Mouse (Mus musculus) spleen, adult 2 months (tissue): ENCODE measurements around the gene Oxsr1. TPM values are rescaled to one million over a fixed set of nuclear protein-coding genes. Genes with fewer than 3 reads are reported as not detected.
"Not testable (repeated sequence)": the region's sequence is repeated elsewhere in the genome, so short reads cannot be mapped to it uniquely, and the experiment has no call there.

Experiments
- DNase-seq, 2 experiments: peaks; one replicate each; pipeline versions ENCODE4 v3.0.0 to v3.0.0-alpha.2; 2012 to 2021; ENCODE audit warnings: low spot score in 2 of 2, low read depth in 1 of 2
- H3K27ac ChIP-seq: fragments of 200-500 bp; 2 replicates; pipeline ENCODE4 v1.5.1; 2012; ENCODE audit warnings: low read length, inconsistent platforms; ENCODE audit not compliant: insufficient read depth
- H3K27me3 ChIP-seq: fragments of 200-500 bp; 2 replicates; pipeline ENCODE4 v1.6.1; 2012; ENCODE audit warnings: mild to moderate bottlenecking, moderate library complexity, low read length, inconsistent platforms; ENCODE audit not compliant: control insufficient read depth, insufficient read depth
- H3K36me3 ChIP-seq: fragments of 200-500 bp; 2 replicates; pipeline ENCODE4 v1.6.1; 2012; ENCODE audit warnings: mild to moderate bottlenecking, low read length, inconsistent platforms; ENCODE audit not compliant: control insufficient read depth, insufficient read depth
- H3K4me1 ChIP-seq: fragments of 200-500 bp; 2 replicates; pipeline ENCODE4 v1.6.1; 2011; ENCODE audit warnings: inconsistent platforms; ENCODE audit not compliant: control insufficient read depth, insufficient read depth, insufficient read length
- H3K4me3 ChIP-seq: fragments of 200-500 bp; 2 replicates; pipeline ENCODE4 v1.5.1; 2011; ENCODE audit warnings: mild to moderate bottlenecking, inconsistent platforms; ENCODE audit not compliant: insufficient read depth, insufficient read length; ENCODE audit errors: extremely low read depth
- CTCF ChIP-seq: fragments of 200-500 bp; IDR thresholded peaks from 2 replicates; pipeline ENCODE4 v1.5.1; 2011; ENCODE audit warnings: mild to moderate bottlenecking, inconsistent platforms; ENCODE audit not compliant: insufficient read depth, insufficient read length, insufficient replicate concordance; ENCODE audit errors: extremely low read depth
- POLR2A ChIP-seq: fragments of 200-500 bp; IDR thresholded peaks from 2 replicates; pipeline ENCODE4 v1.6.1; 2011; ENCODE audit warnings: low read depth, low read length, inconsistent platforms
- WGBS: fragments of 180-500 bp; shearing (Covaris S2); methylation state at CpG from one replicate; pipeline ENCODE4 v1.1.7; 2018; 5-methylcytosine and 5-hydroxymethylcytosine counted together
- polyA plus RNA-seq: library from polyadenylated mRNA; depleted of rRNA; stranded (reverse); fragments of >200 nt; gene quantifications from 2 replicates; pipeline ENCODE4 v1.2.3, GENCODE M21; 2012

Oxsr1 gene
- polyA plus RNA-seq, 1 experiment, result 9.5 TPM

- Histone ChIP-seq H3K27ac (no peak overlapping the region), H3K27me3 (no peaks in the 10 kb centered on the region), H3K4me3 (no peak overlapping the region), H3K4me1 (no peaks in the 10 kb centered on the region), H3K36me3 (peaks cover 4% of the 10 kb centered on the region; the same call in 1 of the 2 replicates)
- WGBS, result 76% methylated on average over 2 of the region's 2 CpGs
- no peak for DNase-seq
- no peak for TF ChIP-seq CTCF
These were observed 91.4 kb downstream of the Oxsr1 start for GRCm38 (mm10) chr9:119230829-119231228.

DNA sequence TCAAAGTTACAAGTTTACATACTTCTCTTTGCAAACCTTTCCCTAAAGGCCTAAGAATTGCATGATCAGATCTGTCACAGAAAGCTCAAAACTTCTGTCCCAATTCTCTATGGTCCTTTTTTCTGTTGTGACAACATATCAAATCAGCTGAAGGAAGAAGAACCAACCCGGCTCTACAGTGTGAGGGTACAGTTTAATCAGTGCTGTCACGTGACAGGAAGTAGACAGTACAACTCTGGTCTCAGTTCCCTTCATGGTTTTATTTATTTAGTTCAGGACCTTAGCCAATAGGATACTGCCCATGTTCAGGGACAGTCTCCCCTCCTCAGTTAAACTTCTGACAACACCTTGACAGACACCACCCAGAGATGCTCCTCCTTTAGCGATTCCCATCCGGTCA is 102.0 kb downstream of the Oxsr1 start:
- TF ChIP-seq POLR2A (no peak), CTCF (no peak)
- Histone ChIP-seq H3K27ac (no peak overlapping the region), H3K36me3 (no peaks in the 10 kb centered on the region), H3K4me1 (no peaks in the 10 kb centered on the region), H3K4me3 (no peak overlapping the region), H3K27me3 (no peaks in the 10 kb centered on the region)
- no peak for DNase-seq
- WGBS, result 69% methylated on average over 4 of the region's 4 CpGs

- no peaks in the 10 kb centered on the region for H3K4me1 ChIP-seq
- DNase-seq, result no peak
- H3K36me3 ChIP-seq, result no peaks in the 10 kb centered on the region
- no peak overlapping the region for H3K4me3 ChIP-seq
- TF ChIP-seq CTCF (no peak), POLR2A (no peak)
- H3K27me3 ChIP-seq, result no peaks in the 10 kb centered on the region
- 74% methylated on average over 2 of the region's 2 CpGs for WGBS
- no peak overlapping the region for H3K27ac ChIP-seq
These were observed 102.6 kb downstream of the Oxsr1 start for GRCm38 (mm10) chr9:119219667-119220066.

- H3K27me3 ChIP-seq, H3K27ac ChIP-seq, DNase-seq, H3K4me3 ChIP-seq, H3K4me1 ChIP-seq, H3K36me3 ChIP-seq: not testable (repeated sequence)
- WGBS, result 97% methylated on average over 2 of the region's 2 CpGs
These were observed 106.9 kb downstream of the Oxsr1 start for GRCm38 (mm10) chr9:119215341-119215740.

- DNase-seq, result no peak
- TF ChIP-seq POLR2A, result no peak
- TF ChIP-seq CTCF, result no peak
- Histone ChIP-seq H3K4me3 (no peak overlapping the region), H3K4me1 (no peaks in the 10 kb centered on the region), H3K27me3 (no peaks in the 10 kb centered on the region), H3K36me3 (no peaks in the 10 kb centered on the region), H3K27ac (no peak overlapping the region)
- WGBS, result 87% methylated on average over 6 of the region's 6 CpGs
These were observed 107.6 kb downstream of the Oxsr1 start for GRCm38 (mm10) chr9:119214601-119215000.

DNA sequence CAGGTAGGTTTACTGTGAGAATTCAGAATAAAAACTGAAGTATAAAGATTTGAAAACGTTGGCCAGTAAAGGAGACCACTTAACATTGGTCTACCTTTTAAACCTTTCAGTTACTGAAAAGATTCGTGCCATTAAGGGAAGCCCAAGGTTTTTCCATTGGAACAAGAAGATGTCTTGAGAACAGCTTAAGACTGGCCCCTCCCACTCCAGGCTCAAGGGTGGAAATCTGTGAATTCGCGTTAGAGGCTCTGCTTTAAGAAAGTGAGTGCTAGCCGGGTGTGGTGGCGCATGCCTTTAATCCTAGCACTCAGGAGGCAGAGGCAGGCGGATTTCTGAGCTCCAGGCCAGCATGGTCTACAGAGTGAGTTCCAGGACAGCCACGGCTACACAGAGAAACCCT is 109.2 kb downstream of the Oxsr1 start:
- DNase-seq, result no peak
- WGBS, result 77% methylated on average over 8 of the region's 8 CpGs
- Histone ChIP-seq H3K4me1 (no peaks in the 10 kb centered on the region), H3K36me3 (no peaks in the 10 kb centered on the region), H3K27me3 (no peaks in the 10 kb centered on the region), H3K27ac (no peak overlapping the region), H3K4me3 (no peak overlapping the region)
- no peak for TF ChIP-seq POLR2A

DNA sequence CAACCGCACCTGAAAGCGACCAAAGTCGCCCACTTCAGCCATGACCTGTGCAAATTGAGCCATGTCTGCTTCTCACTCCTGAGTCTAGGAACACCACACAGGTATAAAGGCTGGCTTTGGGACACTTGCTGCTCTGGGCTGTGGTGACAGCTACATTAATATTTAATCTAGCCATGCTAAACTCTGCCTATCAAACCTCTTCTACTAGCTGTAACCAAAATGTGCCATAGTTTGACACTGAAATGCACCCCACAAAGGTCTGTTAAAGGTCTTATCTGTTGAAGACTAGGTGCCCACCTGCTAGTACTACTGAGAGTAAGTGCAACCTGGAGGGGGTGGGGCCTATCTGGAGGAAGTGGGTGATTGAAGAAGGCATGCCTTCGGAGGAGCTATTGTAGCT is 113.2 kb downstream of the Oxsr1 start, which contains the start of gene Slc22a13:
Gene Slc22a13 (minus strand): TSS at position 101 of the 400 bp plus-strand sequence.
- DNase-seq, result no peak

More for the DNA sequence above, 113.2 kb downstream of the Oxsr1 start, which contains the start of gene Slc22a13:
- H3K27me3 ChIP-seq, result no peaks in the 10 kb centered on the region
- H3K4me1 ChIP-seq, result no peaks in the 10 kb centered on the region
- no peaks in the 10 kb centered on the region for H3K36me3 ChIP-seq
- no peak within 1 kb of the TSS for H3K27ac ChIP-seq
- 91% methylated on average over 4 of the region's 4 CpGs for WGBS
- H3K4me3 ChIP-seq, result no peak within 1 kb of the TSS
- TF ChIP-seq CTCF (no peak), POLR2A (no peak)
